Mouse (Mus musculus) midbrain, embryonic 15.5 days (tissue): ENCODE results near the gene Wdr93. TPM values are rescaled to one million over a fixed set of nuclear protein-coding genes. Genes with fewer than 3 reads are reported as not detected.
"Not testable (repeated sequence)": the region's sequence is repeated elsewhere in the genome, so short reads cannot be mapped to it uniquely, and the experiment has no call there.

Source experiments
- ATAC-seq: fragments of 200-750 bp; cut with Nextera tagmentation; replicated peaks from 2 replicates; pipeline ENCODE4 v1.8.0; 2017; ENCODE audit warnings: moderate TSS enrichment
- H3K27ac ChIP-seq: fragments of 300-500 bp; sonication (generic); 2 replicates; pipeline ENCODE4 v1.5.1; 2015; ENCODE audit warnings: mild to moderate bottlenecking, inconsistent platforms
- H3K27me3 ChIP-seq: fragments of 300-500 bp; sonication (generic); replicated peaks from 2 replicates; pipeline ENCODE4 v1.6.1; 2015; ENCODE audit warnings: inconsistent platforms
- H3K36me3 ChIP-seq: fragments of 300-500 bp; sonication (generic); replicated peaks from 2 replicates; pipeline ENCODE4 v1.6.1; 2015; ENCODE audit warnings: inconsistent platforms
- H3K4me1 ChIP-seq: fragments of 300-500 bp; sonication (generic); 2 replicates; pipeline ENCODE4 v1.6.1; 2015; ENCODE audit warnings: inconsistent platforms
- H3K4me2 ChIP-seq: fragments of 300-500 bp; sonication (generic); 2 replicates; pipeline ENCODE4 v1.6.1; 2015; ENCODE audit warnings: inconsistent platforms, mild to moderate bottlenecking, moderate library complexity
- H3K4me3 ChIP-seq: fragments of 300-500 bp; sonication (generic); 2 replicates; pipeline ENCODE4 v1.5.1; 2015; ENCODE audit warnings: mild to moderate bottlenecking, inconsistent platforms
- H3K9ac ChIP-seq: fragments of 300-500 bp; sonication (generic); 2 replicates; pipeline ENCODE4 v1.6.1; 2015; ENCODE audit warnings: mild to moderate bottlenecking, inconsistent platforms
- H3K9me3 ChIP-seq: fragments of 300-500 bp; sonication (generic); 2 replicates; pipeline ENCODE4 v1.6.1; 2016; ENCODE audit warnings: inconsistent platforms
- WGBS: fragments of 180-500 bp; shearing (Covaris S2); methylation state at CpG from one replicate; pipeline ENCODE4 v1.1.7; 2015; ENCODE audit warnings: mixed read lengths; 5-methylcytosine and 5-hydroxymethylcytosine counted together
- polyA plus RNA-seq: library from polyadenylated mRNA; unstranded; fragments of >200 nt; fragmentation: Nextera tagmentation; extraction: Ambion mirVana; gene quantifications from 2 replicates; pipeline ENCODE4 v1.2.1, GENCODE M21; 2015

The Wdr93 gene
- polyA plus RNA-seq, 1 experiment from 2014 or later: 0.54 TPM

DNA sequence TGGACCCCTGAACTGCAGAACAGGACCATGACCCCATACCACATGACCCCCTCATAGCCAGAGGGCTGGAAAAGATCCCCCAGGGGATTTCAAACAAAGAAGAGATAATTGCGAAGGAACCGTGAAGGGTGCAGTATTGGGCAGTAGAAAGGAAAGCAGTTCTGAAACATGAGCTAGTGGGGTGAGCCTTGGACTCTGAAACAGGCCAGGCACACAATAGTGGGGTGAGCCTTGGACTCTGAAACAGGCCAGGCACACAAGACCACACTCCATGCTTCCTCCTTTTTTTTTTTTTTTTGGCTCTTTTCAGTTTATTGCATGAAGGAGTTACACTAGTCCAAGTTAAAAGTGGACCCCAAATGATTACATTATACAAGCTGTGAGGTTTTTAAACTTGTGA lies 46.8 kb downstream of the Wdr93 start:
- ATAC-seq, H3K36me3 ChIP-seq, H3K9ac ChIP-seq, H3K27ac ChIP-seq, H3K4me2 ChIP-seq, H3K9me3 ChIP-seq, H3K4me3 ChIP-seq: not testable (repeated sequence)
- 26% methylated on average over 2 of the region's 2 CpGs for WGBS
- Histone ChIP-seq H3K4me1 (peaks cover 14% of the 10 kb centered on the region), H3K27me3 (peaks cover 36% of the 10 kb centered on the region)

DNA sequence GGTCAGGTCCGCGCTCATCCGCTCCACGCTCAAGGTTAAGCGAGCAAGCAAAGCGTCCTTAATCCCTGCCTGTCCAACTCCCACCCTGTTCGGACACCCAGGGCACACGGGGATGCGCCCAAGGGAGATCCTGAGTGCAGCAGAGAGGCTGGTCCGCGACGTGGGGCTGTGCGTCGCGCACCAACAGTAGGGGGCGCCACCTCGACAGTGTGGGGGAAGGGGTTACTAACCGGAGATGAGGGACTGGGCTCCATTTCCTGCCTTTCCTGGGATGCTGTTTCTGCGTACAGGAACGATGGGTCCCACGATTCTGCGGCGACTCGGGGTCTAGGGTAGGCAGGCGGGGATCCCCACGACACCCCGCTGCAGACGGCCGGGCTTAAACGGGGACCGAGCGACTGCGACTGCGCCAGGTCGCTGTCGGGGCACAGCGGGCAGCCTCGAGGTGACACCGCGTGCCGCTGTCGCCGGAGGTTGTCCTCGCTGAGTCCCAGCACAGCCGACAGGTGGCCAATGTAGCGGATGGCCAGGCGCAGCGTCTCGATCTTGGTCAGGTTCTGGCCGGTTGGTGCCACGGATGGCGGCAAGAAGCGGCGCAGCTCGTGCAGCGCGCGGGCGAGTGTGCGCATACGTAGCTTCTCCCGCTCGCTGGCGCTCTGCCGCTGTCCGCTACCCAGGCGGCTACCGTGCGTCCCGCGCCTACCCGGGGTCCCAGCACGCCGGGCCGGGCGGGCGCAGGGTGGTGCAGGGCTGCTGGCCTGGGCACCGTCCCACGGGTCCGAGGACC lies 49.9 kb downstream of the Wdr93 start:
- Histone ChIP-seq H3K27me3 (peaks cover 39% of the 10 kb centered on the region), H3K4me2 (peak overlapping the region; percentile 87), H3K4me3 (peak overlapping the region; percentile 51), H3K9me3 (no peaks in the 10 kb centered on the region), H3K27ac (no peak overlapping the region), H3K4me1 (peaks cover 14% of the 10 kb centered on the region), H3K36me3 (no peaks in the 10 kb centered on the region), H3K9ac (peak overlapping the region; percentile 43)
- 1% methylated on average over 80 of the region's 80 CpGs for WGBS
- ATAC-seq: peak; percentile 59

DNA sequence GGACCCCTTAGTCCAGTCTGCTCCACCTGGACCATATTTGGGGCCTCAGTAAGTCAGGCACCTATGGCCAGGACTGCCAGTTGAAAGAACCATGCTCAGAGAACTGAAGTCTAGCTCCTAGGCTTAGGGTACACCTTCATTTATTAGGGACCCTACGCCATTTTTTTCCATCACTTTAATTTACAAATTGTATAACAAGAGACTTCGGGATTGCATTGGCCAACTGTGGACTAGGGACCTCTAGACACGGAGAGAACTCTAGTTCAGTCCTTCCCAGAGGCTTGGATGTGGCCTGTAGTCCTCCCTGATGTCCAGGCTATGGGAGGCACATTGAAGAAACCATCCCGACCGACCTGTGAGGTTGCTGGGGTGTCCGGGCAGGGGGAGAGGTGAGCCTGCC lies 50.7 kb downstream of the Wdr93 start, which contains the start of gene Mesp1:
Mesp1 (minus strand) TSS at position 101 of the 400 bp plus-strand sequence.
- H3K4me1 ChIP-seq: peaks cover 14% of the 10 kb centered on the region
- H3K9me3 ChIP-seq: no peaks in the 10 kb centered on the region
- H3K36me3 ChIP-seq: no peaks in the 10 kb centered on the region
- peak within 1 kb of the TSS; percentile 87 for H3K4me2 ChIP-seq
- ATAC-seq: no peak
- WGBS: 80% methylated on average over 6 of the region's 6 CpGs
- peaks cover 42% of the 10 kb centered on the region for H3K27me3 ChIP-seq
- H3K4me3 ChIP-seq: peak within 1 kb of the TSS; percentile 51
- peak within 1 kb of the TSS; percentile 43 for H3K9ac ChIP-seq
- H3K27ac ChIP-seq: no peak within 1 kb of the TSS

DNA sequence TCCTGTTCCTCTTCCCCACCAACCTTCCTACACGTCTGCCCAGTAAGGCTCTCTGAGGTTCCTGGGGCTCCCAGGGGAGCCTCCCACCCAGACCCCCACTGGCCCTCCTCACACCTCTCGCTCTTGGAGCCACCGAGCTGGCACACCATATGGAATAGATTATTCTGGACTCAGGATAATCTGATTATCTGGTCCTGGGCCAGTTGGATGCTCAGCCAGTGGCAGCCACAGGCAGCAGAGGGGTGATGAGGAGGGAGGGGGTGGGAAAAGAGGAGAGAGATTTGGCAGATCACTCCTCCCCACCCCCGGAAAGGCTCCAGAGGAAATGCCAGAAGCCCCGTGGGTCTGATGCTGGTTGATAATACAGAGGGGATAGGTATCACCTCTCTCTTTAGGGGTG lies 55.6 kb downstream of the Wdr93 start:
- no peaks in the 10 kb centered on the region for H3K9me3 ChIP-seq
- no peak overlapping the region for H3K4me3 ChIP-seq
- no peaks in the 10 kb centered on the region for H3K36me3 ChIP-seq
- H3K27me3 ChIP-seq: peaks cover 12% of the 10 kb centered on the region; the same call in 1 of the 2 replicates
- ATAC-seq: no peak
- H3K27ac ChIP-seq: no peak overlapping the region
- no peaks in the 10 kb centered on the region for H3K4me1 ChIP-seq
- no peak overlapping the region for H3K4me2 ChIP-seq
- no peak overlapping the region; the same call in 1 of the 2 replicates for H3K9ac ChIP-seq
- WGBS: 24% methylated on average over 5 of the region's 5 CpGs

DNA sequence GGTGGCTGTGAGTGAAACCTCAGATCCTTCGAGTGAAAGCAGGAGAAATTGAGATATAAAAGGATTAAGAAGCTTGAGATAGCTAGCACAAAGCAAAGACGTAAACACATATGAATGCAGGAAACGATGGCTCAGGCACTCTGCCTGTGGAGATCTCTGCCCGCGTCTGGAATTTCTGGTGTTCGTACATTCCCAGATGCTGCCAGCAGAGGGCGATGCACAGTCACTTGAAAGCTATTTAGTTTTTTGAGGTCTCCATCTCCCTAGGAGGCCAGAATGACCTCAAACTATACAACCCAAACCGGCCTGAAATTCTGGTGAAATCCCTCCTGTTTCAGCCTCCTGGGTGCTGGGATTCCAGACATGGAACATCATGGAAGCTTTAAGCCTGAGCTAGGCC lies 56.1 kb downstream of the Wdr93 start:
- no peak for ATAC-seq
- WGBS: 3% methylated on average over 8 of the region's 8 CpGs
- H3K4me1 ChIP-seq: no peaks in the 10 kb centered on the region

DNA sequence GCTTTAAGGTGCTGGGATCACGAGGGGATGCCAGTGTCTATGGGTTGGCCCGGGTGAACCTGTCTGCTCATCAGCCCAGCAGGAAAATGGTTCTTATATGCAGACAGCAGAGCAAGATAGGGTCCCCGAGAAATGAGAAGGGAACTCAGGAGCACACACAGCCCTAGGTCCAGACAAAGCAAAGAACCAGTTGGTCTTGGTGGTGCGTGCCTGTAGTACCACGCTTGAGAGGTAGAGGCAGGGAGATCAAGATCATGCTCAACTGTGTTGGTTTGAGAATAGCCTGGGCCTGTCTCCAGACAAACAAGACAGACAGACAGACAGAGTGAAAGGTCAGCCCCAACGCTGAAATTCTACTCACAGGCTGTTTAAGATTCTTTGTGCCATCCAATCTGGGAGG lies 56.5 kb downstream of the Wdr93 start:
- Histone ChIP-seq H3K36me3 (no peaks in the 10 kb centered on the region), H3K4me2 (no peak overlapping the region), H3K9me3 (no peaks in the 10 kb centered on the region), H3K4me3 (no peak overlapping the region), H3K4me1 (no peaks in the 10 kb centered on the region), H3K27ac (no peak overlapping the region), H3K27me3 (peaks cover 8% of the 10 kb centered on the region; the same call in 1 of the 2 replicates), H3K9ac (no peak overlapping the region)
- ATAC-seq: no peak
- 72% methylated on average over 6 of the region's 6 CpGs for WGBS

More for the DNA sequence above, 56.1 kb downstream of the Wdr93 start:
- Histone ChIP-seq H3K9me3 (no peaks in the 10 kb centered on the region), H3K4me2 (no peak overlapping the region), H3K9ac (no peak overlapping the region), H3K36me3 (no peaks in the 10 kb centered on the region), H3K4me3 (no peak overlapping the region), H3K27ac (no peak overlapping the region), H3K27me3 (peaks cover 9% of the 10 kb centered on the region; the same call in 1 of the 2 replicates)

DNA sequence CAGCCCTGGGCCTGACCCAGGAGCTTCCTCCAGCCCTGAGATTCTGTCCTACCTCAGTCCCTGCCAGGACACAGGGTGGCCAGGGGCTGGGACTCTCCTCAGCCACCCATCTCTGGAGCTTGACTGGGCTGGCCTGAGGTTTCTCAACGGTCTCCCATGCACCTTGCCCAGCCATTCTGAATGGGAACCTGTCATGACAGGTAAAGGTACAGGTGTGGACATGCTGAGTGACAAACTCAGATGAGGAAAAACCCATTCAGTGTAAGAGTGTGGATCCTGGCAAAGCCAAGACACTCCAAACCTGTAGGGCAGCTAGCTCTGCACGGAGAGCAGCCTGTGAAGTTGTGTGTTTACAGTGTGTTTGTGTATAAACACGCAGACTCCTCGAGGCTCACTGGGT lies 57.4 kb downstream of the Wdr93 start:
- H3K4me2 ChIP-seq: no peak overlapping the region
- no peaks in the 10 kb centered on the region for H3K4me1 ChIP-seq
- 87% methylated on average over 4 of the region's 4 CpGs for WGBS
- no peak overlapping the region for H3K4me3 ChIP-seq
- no peak for ATAC-seq
- no peak overlapping the region for H3K27ac ChIP-seq
- no peak overlapping the region for H3K9ac ChIP-seq
- H3K27me3 ChIP-seq: 0 out of 2 replicates have a peak, but pooled peaks cover 4% of the 10 kb centered on the region
- H3K9me3 ChIP-seq: no peaks in the 10 kb centered on the region
- no peaks in the 10 kb centered on the region for H3K36me3 ChIP-seq

DNA sequence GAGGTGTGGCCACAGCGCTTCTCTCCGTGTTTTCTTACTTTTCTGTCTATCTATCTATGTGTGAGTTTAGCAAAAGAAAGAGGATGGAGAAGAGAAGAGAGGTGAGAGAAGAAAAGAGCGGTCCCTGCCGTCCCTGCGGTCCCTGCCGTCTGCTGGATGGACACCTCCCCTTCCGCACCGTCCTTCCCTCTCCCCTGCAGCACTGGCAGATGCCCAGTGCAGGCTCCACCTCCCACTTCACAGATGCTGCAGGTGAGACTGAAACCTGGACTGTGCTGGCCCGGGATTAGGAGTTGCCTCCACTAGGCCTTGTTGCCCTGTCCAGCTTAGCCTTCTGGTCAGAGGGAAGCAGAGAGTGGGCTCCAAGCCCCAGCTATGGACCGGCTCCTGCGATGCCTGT lies 58.4 kb downstream of the Wdr93 start:
- Histone ChIP-seq H3K36me3 (no peaks in the 10 kb centered on the region), H3K27me3 (0 out of 2 replicates have a peak, but pooled peaks cover 4% of the 10 kb centered on the region), H3K4me1 (no peaks in the 10 kb centered on the region), H3K9me3 (no peaks in the 10 kb centered on the region), H3K4me3 (no peak overlapping the region), H3K9ac (no peak overlapping the region), H3K27ac (no peak overlapping the region), H3K4me2 (no peak overlapping the region)
- WGBS: 79% methylated on average over 11 of the region's 11 CpGs
- ATAC-seq: no peak

DNA sequence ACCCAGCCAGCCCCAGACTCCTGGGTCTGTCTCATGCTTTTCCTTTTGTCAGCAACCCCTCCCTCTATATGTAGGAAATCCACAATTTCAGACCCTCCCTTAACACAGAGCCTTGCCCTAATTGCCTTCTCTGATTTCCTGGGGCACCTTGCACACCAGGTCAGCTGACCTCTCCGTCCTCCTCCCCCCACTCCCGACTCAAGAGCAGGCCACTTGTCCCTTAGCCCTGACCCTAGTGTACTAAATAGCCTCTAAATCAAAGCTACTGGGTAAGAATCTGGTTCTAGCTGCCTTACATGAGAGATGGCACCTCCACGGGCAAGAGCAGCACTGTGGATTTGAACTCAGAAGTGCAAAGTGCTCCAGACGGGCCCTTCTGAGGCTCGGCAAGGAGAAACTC lies 59.1 kb downstream of the Wdr93 start:
- ATAC-seq: no peak
- Histone ChIP-seq H3K4me1 (no peaks in the 10 kb centered on the region), H3K4me3 (no peak overlapping the region), H3K9ac (no peak overlapping the region), H3K36me3 (no peaks in the 10 kb centered on the region), H3K4me2 (no peak overlapping the region), H3K27me3 (0 out of 2 replicates have a peak, but pooled peaks cover 4% of the 10 kb centered on the region), H3K9me3 (no peaks in the 10 kb centered on the region), H3K27ac (no peak overlapping the region)
- WGBS: 65% methylated on average over 5 of the region's 5 CpGs

DNA sequence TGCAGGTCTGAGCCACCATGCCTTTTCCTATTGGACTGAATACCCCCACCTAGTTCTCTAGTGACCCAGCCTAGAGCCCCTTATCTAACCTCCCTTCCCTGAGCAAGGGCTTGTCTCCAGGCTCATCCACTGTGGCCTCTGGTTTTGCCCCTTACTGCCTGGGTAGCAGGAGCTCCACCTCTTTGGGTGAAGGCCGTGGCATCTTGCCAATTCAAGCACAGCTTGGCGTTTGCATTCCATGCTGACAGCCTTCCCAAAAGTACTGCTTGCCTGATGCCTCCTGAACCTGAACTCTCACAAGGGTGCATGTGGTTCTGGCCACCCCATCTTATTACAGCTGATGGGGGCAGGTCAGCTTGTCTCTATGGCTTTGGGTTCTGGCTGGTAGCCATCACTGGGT lies 60.9 kb downstream of the Wdr93 start:
- 67% methylated on average over 2 of the region's 2 CpGs for WGBS
- Histone ChIP-seq H3K9me3 (no peaks in the 10 kb centered on the region), H3K4me1 (no peaks in the 10 kb centered on the region), H3K9ac (no peak overlapping the region), H3K27ac (no peak overlapping the region), H3K4me2 (no peak overlapping the region), H3K36me3 (no peaks in the 10 kb centered on the region), H3K27me3 (no peaks in the 10 kb centered on the region), H3K4me3 (no peak overlapping the region)
- ATAC-seq: no peak

DNA sequence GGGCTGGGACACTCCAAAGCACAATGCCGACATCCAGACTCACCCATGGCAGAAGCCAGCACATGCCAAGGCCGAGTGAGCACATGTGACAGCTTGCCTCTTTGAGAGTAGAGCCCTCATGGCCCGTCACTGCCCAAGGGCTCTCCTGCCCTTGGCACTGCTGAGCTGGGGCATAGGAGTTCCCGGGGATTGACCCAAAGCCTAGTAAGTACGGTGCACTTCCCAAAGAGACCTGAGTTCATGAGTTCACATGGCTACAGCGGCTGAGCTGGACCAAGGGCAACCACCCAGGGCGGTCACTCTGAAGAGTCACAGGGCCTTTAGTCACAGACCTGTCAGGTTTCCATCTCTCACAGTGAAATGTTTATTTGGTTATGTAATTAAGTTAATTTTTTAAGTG lies 65.6 kb downstream of the Wdr93 start:
- H3K4me1 ChIP-seq: peaks cover 7% of the 10 kb centered on the region; the same call in 1 of the 2 replicates
- no peak overlapping the region for H3K4me2 ChIP-seq
- no peak overlapping the region for H3K9ac ChIP-seq
- H3K9me3 ChIP-seq: no peaks in the 10 kb centered on the region
- no peak overlapping the region for H3K4me3 ChIP-seq
- H3K36me3 ChIP-seq: no peaks in the 10 kb centered on the region
- WGBS: 83% methylated on average over 7 of the region's 7 CpGs
- H3K27me3 ChIP-seq: peaks cover 15% of the 10 kb centered on the region
- ATAC-seq: no peak
- no peak overlapping the region for H3K27ac ChIP-seq

DNA sequence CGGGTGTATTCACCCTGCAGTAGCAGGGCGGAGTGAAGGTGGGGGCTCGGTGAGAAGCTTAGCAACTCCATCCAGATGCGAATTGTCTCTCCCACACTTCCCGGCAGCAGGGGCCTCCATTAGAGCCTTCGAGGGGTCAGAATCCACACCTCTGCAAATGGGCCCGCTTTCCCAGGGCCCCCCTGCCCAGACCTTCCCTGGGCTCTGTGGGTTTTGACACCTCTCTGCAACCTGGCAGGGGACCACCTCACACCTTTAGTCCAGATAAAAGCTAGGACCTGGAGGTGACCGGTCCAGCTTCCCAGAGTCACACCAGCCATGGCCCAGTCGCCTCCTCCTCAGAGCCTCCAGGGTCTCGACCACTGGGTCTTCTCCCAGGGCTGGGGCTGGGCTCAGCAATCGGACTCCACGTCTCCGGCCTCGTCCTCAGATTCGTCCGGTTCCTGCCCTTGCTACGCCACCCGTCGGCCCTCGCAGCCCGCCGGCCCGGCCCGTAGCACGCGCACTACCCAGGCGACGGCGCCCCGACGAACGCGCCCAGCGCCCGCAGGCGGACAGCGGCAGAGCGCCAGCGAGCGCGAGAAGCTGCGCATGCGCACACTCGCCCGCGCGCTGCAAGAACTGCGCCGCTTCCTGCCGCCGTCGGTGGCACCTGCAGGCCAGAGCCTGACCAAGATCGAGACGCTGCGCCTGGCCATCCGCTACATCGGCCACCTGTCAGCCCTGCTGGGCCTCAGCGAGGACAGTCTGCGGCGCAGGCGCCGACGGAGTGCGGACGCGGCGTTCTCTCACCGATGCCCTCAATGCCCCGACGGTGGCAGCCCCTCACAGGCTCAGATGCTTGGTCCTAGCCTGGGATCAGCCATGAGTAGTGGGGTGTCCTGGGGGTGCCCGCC lies 67.9 kb downstream of the Wdr93 start, which contains the start of gene Mesp2:
Mesp2 (plus strand) TSS at position 117 of the 896 bp plus-strand sequence.
- peaks cover 7% of the 10 kb centered on the region; the same call in 1 of the 2 replicates for H3K4me1 ChIP-seq
- peak within 1 kb of the TSS; percentile 40 for H3K4me3 ChIP-seq
- H3K36me3 ChIP-seq: no peaks in the 10 kb centered on the region
- H3K4me2 ChIP-seq: peak within 1 kb of the TSS; percentile 68
- peaks cover 15% of the 10 kb centered on the region for H3K27me3 ChIP-seq
- H3K27ac ChIP-seq: no peak within 1 kb of the TSS
- H3K9ac ChIP-seq: peak within 1 kb of the TSS; percentile 55
- WGBS: 21% methylated on average over 71 of the region's 71 CpGs
- peak; percentile 82 for ATAC-seq
- no peaks in the 10 kb centered on the region for H3K9me3 ChIP-seq
